Mouse (Mus musculus): ENCODE results near the gene B4galt5.

Gene B4galt5

DNA sequence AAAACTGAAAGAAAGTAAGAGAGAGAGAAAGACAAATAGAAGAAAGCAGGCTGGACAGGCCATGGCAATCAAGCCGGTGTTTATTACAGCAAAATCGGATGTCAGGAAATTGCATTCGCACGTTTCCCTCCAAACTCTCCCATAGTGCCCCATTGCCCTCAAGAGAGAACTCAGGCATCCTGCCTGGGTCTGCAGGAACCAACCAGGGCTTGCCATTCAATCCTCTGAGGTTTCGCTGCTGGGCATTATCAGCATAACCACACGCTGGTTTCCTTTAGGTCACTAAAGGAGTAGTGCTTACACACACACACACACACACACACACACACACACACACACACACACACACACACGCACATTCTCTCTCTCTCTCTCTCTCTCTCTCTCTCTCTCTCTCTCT lies 18.3 kb upstream of the B4galt5 start:
- in situ Hi-C loops (cut with MboI; ENCODE audit: low pct_unique_long_range_greater_than_20kb in 1 of 2, low sequenced_read_pairs in 2 of 2, unreplicated experiment in 1 of 2) = no loop called here

DNA sequence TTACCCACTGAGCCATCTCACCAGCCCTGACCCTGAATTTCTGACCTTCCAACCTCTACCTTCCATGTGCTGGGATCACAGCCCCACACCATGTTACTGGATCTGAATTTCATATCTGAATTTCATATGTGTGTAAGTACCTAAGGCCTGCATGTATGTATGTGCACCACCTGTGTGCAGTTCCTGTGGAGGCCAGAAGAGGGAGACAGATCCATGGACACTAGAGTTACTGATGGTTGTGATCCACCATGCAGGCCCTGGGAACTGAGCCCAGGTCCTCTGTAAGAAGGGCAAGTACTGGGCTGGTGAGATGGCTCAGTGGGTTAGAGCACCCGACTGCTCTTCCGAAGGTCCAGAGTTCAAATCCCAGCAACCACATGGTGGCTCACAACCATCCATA lies 16.1 kb upstream of the B4galt5 start:
- in situ Hi-C loops (cut with MboI; ENCODE audit: low pct_unique_long_range_greater_than_20kb in 1 of 2, low sequenced_read_pairs in 2 of 2, unreplicated experiment in 1 of 2) = no loop called here

DNA sequence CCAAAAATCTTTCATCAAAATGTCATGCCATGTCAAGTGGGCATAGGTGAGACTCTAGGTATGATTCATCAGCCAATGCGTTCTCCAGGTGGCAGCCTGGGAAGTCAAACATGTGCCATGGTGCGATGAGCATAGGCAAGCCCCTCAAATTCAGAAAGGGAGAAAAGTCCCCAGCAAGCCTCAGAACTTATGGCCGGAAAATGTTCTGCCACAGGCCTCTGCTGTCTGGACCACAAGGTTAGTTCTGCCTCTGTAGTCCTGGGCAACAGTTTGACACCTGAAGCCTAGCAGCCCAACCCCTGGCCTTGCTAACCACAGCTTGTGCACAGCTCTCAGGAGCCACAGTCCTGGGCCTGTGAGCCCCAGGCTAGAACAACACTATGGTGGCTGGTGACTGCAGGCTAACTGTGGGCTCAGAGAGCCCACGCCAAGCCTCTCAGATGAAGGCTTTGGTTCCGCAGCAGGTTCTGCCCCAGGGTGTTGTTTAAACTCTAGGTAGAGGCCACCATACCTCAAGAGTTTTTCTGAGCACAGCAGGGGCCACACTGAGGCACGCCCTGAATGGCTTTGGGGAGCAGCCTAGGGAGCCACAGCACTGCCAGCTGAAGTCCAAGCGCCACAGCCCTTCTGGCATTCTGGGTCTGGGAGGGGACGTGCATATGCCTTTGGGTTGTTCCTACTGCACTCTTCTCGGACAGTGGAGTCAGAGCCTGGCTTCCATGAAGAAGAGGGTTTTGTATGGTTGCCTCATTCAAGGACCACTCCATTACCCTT lies 14.5 kb upstream of the B4galt5 start:
- in situ Hi-C loops (cut with MboI; ENCODE audit: low pct_unique_long_range_greater_than_20kb in 1 of 2, low sequenced_read_pairs in 2 of 2, unreplicated experiment in 1 of 2) = no loop called here

DNA sequence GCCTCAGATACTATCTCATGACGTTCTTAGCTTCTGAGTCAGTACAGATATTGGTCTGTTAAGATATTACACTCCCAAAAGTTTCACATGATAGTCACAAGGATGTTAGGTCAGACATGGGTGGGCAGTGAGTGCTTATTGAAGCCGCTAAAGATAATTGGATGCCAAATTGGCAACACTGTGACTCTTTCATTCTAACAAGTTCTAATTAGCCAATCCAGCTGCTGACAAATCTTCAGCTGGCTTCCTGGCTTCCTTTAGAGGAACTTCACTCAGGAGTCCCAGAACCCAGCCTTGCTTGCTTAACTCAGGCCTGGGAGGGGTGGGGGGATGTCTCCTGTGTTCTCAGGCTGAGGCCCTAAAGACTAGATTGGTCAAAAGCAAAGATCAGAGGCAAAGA lies 9.5 kb upstream of the B4galt5 start:
- in situ Hi-C loops (cut with MboI; ENCODE audit: low pct_unique_long_range_greater_than_20kb in 1 of 2, low sequenced_read_pairs in 2 of 2, unreplicated experiment in 1 of 2) = no loop called here

DNA sequence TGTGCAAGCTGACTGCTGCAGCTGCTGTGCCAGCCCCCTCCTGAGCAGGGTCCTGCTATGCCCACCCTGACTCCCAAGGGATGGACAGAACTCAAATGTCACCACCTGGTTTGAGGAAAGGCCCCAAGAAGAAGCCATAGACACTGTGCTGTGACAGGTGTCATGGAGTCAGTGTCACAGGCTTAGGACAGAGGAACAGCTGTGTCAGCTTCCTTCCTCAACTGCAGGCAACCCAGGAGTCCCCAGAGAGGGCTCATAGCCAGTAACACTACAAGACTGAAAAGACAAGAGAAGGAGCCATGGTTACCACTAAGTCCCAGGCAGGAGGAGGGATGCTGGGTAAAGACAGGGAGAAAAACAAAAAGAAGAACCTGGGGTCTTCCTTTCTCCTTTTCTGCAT lies 7.9 kb upstream of the B4galt5 start:
- in situ Hi-C loops (cut with MboI; ENCODE audit: low pct_unique_long_range_greater_than_20kb in 1 of 2, low sequenced_read_pairs in 2 of 2, unreplicated experiment in 1 of 2) = no loop called here

DNA sequence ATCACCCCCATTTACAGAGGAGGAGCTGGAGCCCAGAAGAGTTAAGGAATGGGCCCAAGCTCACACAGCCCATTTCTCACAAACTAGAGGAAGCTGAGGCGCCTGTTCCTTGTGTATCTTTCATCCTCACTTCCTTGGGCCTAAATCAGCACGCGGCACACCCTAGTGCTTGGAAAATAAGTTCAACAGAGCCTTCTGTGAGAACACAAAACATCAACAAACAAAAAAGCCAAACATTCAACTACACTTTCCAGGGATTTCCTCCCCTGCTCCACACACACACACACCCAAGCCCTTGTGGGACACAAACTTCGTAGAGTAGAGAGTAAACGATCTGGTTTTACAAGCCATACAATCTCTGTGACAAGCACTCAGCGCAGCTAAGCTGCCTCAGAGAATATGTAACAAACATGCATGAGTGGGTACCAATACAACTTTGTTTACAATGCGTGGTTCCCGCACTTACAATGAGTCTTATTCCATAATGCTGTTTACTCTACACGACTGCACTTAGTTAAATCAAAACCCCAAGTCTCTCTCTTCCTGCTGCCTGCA lies 5.7 kb upstream of the B4galt5 start:
- in situ Hi-C loops (cut with MboI; ENCODE audit: low pct_unique_long_range_greater_than_20kb in 1 of 2, low sequenced_read_pairs in 2 of 2, unreplicated experiment in 1 of 2) = no loop called here

DNA sequence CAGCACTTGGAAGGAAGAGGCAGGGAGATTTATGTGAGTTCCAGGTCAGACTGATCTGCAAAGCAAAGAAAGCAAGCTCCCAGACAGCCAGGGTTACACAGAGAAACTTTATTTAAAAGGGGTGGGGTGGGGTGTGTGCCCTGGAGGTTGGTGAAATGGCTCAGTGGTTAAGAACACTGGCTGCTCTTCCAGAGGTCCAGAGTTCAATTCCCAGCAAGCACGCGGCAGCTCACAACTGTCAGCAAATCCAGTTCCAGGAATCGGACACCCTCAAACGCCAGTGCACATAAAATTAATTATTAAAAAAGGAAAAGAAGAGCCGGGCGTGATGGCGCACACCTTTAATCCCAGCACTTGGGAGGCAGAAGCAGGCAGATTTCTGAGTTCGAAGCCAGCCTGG lies 5.1 kb upstream of the B4galt5 start:
- in situ Hi-C loops (cut with MboI; ENCODE audit: low pct_unique_long_range_greater_than_20kb in 1 of 2, low sequenced_read_pairs in 2 of 2, unreplicated experiment in 1 of 2) = no loop called here

DNA sequence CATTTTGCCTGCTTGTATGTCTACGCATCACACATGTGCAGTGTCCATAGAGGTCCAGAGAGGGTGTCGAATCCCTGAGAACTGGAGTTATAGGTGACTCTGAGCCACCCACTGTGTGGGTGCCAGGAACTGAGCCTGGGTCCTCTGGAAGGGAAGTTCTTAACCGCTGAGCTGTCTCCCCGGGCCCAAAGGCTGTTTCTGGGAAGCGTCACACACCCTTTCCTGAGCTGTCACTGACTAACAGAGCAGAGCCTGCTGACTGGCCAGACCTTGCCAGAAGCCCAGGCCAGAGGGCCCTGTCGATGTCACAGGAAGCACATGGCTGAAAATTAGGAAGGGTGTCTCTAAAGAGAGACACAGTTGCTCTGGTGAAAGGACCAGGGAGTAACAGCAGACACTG lies 3.5 kb upstream of the B4galt5 start:
- in situ Hi-C loops (cut with MboI; ENCODE audit: low pct_unique_long_range_greater_than_20kb in 1 of 2, low sequenced_read_pairs in 2 of 2, unreplicated experiment in 1 of 2) = no loop called here

DNA sequence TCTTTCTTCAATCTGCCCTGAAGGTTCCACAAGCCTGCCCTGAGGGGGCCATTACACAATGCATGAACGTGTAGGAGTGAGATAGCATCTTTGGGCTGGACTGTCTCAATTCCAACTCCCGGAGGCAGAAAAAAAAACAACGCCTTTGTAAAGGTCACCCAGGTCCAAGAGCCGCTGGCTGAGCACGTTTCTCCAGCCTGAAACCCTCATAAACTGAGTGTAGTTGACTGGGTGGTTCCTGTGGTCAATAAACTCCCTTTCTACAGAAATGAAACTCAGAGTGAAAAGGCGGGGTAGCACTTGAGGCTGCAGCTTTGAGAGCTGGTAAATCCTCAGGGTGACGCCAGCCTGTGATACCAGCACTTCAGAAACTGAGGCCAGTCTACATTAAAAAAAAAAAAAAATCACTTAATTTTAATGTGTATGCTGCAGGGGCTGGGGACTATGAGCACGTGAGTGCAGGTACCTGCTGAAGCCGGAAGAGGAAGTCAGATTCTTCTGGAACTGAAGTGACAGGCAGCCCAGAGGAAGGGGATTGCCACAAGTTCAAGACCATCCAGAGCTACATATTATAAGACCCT lies 2.5 kb upstream of the B4galt5 start:
- in situ Hi-C loops (cut with MboI; ENCODE audit: low pct_unique_long_range_greater_than_20kb in 1 of 2, low sequenced_read_pairs in 2 of 2, unreplicated experiment in 1 of 2) = no loop called here

DNA sequence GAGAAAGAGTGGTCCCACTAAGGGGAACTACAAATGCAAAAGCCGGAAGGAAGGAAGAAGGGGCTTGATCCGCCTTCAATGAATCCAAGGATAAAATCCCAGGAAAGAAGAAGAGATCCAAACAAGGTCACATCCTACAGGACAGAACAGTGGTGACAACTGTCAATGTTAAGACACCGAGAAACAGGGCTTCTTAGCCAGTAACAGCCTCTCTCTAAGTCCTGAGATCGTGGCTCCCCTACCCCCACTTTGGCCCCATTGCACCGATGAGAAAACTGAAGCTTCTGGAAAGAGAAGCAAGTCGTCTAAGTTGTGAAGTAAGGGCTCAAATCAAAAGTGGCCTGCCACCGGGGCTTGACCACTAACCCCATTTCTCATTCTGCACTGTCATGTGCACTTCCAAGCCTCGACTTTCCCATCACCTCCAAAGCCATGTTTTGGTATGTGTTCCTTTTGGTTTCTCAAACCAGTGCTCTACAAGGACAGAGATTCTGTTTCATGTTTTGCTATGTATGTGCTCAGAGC lies 1.2 kb upstream of the B4galt5 start:
- in situ Hi-C loops (cut with MboI; ENCODE audit: low pct_unique_long_range_greater_than_20kb in 1 of 2, low sequenced_read_pairs in 2 of 2, unreplicated experiment in 1 of 2) = no loop called here

DNA sequence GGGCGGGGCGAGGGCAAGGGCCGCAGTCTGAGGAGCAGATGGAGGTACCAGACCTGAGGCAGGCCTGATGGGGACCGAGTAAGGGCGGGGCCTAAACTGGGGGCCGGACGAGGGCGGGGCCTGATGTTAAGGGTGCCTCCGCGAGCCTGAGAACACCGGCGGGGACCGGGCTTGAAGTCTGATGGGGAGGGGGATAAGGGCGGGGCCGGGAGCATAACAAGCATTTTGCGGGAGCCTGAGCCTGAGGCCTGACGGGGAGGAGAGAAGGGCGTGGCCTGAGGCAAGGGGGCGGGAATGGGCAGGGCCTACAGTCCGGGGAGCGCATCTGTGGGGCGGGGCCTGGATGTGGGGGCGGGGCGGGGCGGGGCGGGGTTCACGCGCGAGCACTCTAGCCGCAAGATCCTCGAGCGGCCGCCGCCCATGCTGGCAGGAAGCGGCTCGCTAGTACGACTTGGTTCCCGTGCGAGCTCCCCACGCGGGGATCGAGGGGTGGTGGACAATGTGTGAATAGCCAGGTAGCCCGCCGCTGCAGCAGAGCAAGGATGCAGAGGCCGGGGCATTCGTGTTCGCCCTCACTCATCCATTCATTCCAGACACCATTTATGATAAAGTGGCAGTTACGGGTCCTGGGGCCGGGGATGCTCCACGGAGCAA lies 427 bp upstream of the B4galt5 start:
- in situ Hi-C loops (cut with MboI; ENCODE audit: low pct_unique_long_range_greater_than_20kb in 1 of 2, low sequenced_read_pairs in 2 of 2, unreplicated experiment in 1 of 2) = no loop called here

DNA sequence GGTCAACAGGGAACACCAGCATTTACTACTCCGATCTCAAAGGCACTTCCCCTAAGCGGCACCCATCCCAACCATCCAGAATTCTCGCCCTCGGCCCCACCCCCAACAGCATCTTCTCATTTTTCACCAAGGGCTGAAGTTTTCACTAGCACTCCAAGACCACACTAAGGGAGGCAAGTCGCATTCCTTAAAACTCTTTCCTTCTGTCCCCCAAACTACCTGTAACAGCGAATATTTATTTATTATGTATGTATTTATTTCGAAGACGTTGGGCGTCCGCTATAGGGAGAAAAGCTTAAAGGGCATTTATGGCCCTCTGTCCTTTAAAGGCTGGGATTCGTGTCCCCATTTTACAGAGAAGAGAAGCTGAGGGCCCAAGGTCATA lies 1.0 kb downstream of the B4galt5 start:
- in situ Hi-C loops (cut with MboI; ENCODE audit: low pct_unique_long_range_greater_than_20kb in 1 of 2, low sequenced_read_pairs in 2 of 2, unreplicated experiment in 1 of 2) = no loop called here

DNA sequence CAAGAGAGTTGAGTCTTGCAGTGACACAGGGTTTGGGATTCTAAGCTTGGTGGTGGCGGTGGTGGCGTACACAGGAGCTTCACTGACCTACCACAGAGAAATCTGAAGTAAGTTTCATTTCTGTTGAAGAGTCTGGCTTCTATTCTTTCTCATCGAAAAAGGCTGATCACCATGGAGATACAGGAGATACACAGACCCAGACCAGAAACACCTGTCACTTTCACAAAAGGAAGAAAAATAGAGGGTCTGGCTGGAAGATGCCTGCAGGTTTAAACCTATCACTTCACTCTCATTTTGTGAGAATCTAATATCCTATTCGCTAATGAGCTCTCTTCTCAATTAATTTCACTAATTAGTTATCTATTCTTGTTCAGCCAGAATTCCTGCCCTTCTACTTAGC lies 1.6 kb downstream of the B4galt5 start:
- in situ Hi-C loops (cut with MboI; ENCODE audit: low pct_unique_long_range_greater_than_20kb in 1 of 2, low sequenced_read_pairs in 2 of 2, unreplicated experiment in 1 of 2) = no loop called here

DNA sequence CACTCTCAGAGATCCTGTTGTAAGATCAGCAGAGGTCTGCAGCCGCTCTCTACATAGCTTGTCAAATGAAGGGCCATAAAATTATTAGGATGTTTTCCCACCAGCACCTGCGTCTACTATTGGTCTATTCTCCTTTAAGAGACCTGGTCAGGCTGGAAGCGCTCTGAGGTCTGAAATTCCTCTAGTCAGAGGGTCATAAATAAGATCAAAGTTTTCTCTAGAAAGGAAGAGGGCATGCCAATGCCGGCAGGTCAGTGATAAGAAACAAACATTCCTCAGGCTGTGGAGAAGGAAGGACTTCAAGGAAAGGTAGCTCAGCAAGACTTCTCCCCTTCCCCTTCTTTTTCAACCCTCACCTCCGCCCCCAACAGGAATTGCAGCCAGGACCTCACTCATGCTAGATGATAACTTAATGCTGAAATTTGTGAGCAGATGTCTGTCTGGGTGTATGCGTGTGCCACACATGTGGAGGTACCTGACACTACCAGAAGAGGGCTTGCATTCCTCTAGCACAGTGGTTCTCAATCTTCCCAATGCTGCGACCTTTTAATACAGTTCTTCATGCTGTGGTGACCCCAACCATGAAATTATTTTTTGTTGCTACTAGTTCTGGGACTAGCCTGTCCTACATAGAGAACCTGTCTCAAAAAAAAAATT lies 3.3 kb downstream of the B4galt5 start:
- in situ Hi-C loops (cut with MboI; ENCODE audit: low pct_unique_long_range_greater_than_20kb in 1 of 2, low sequenced_read_pairs in 2 of 2, unreplicated experiment in 1 of 2) = no loop called here

DNA sequence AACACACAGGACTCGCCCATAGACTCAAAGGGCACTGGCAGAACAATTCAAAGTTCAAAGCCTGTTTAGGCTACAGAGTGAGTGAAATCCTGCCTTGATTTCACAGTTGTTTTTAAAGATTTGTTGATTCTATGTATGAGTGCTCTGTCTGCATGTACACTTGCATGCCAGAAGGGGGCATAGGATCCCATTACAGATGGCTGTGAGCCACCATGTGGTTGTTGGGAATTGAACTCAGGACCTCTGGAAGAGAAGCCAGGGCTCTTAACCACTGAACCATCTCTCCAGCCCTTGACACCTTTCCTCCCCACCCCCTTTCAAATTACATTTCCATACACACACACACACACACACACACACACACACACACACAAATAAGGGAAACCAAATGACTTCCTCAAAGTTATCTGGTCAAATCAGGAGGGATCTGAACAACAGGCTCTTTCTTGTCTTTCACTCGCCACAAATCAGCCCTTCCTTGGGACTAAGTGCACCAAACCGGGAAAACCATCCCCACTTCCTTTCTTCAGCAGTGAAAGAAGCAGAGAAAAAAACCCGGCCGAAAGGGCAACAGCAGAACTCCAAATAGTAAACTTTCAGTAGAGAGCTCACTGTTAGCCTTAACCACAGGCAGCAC lies 4.0 kb downstream of the B4galt5 start:
- in situ Hi-C loops (cut with MboI; ENCODE audit: low pct_unique_long_range_greater_than_20kb in 1 of 2, low sequenced_read_pairs in 2 of 2, unreplicated experiment in 1 of 2) = no loop called here

DNA sequence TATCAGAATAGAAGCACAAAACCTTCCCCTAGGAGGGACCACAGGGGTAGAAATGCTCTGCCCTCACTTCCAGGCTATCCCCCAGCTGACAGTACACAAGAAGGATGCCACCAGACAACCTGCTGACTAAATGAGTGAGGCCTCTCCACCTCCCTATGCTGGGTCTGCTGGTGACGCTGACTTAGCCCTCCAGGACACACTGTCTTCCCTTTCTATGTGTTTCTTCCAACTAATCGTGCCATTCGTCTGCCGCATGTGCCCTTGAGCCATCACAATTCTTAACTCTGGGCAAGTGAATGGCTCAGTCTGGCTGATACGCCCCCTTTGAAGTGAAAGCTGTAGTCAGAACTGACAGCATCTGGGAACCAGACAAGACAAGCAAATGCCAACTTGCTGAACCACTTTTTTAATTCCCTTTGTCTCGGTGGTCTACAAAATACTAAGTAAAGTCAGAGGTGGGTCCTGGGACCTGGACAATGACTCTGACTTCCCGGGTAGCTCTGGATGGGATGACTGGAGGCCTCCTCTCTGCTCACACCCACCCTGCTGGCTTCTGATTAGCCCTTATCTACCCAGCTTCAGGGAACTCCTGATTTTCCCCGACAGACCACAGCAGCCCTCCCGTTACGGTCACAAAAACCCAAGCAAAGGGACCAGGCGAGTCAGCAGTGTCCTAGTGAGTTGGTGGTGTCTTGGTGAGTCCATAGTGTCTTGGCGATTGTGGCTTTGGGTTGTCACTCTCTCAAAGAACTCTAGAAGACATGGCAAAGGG lies 5.4 kb downstream of the B4galt5 start:
- in situ Hi-C loops (cut with MboI; ENCODE audit: low pct_unique_long_range_greater_than_20kb in 1 of 2, low sequenced_read_pairs in 2 of 2, unreplicated experiment in 1 of 2) = no loop called here

DNA sequence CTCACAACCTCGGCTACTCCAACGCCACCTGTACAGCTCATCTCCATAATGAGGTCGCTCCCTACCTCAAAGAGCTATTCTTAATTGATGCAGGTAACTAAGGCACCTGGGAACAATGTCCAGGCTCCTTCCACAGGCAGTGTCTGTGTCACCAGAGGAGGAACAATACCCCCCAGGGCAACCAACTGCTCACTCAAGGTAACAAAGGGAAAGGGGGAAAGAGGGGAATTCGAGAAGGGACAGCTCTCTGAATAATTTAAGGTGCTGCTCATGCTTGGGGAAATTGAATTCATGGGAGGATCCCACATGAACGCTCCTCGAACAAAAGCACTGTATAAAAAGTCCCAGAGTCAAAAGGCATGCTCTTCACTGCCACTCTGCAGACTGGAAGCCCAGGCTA lies 6.1 kb downstream of the B4galt5 start:
- in situ Hi-C loops (cut with MboI; ENCODE audit: low pct_unique_long_range_greater_than_20kb in 1 of 2, low sequenced_read_pairs in 2 of 2, unreplicated experiment in 1 of 2) = no loop called here

DNA sequence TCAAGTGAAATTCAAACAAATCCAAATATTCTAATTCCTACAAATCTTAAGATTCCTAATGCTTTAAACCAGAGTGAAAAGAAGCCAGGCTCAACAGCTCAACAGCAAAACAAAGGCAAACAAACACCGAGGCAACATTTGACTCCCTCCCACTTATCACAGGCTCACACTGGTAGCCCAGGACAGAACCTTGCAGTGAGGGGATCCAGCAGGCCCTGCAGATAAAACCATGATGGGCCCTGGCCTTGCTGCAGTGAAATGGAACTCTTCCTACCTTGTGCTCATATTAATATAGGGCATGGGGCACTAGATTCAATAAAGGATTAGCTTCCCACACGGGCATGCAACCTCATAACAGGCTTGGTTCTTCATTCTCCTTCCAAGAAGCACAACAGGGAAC lies 11.4 kb downstream of the B4galt5 start:
- in situ Hi-C loops (cut with MboI; ENCODE audit: low pct_unique_long_range_greater_than_20kb in 1 of 2, low sequenced_read_pairs in 2 of 2, unreplicated experiment in 1 of 2) = no loop called here
